Mouse (Mus musculus): ENCODE results near the gene Faf2.

Faf2 gene

DNA sequence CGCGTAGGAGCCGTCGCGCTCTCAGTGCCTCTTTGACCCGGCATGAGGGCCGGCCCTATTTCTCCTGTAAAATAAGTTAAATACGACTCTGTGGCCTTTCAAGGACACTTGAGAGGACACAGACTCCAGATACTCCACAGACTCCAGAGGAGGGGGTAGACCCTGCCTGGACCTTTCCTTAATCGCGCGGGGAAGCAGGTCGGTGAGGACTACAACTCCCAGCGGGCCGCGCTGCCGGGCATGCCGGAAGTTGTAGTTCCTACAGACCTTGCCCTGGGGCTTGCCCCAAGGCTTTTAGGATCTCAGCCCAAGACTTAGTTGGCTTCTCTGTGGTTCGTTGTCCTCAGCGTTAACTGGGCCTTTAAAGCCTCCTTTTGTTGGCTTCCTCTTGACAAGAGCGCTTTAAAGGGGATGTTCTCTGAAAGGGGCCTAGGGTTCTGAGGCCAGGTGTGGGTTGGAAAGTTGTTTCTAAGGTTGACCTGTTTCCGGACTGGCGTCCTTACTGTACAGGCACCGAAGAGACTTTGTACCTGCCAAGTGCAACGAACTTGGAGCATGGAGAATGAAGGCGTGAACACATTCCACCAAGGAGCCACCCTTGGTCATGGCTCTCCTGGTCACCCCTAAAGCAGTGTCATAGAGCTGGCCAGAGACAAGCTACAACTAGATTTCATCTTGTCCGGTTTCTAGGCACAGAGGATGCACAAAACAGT is 72.9 kb downstream of the Faf2 start:
- in situ Hi-C loops (cut with MboI; ENCODE audit: unreplicated experiment in 2 of 2), result loop anchor here in 1 of 2 experiments (25.0 kb wide), 1 partner anchor 1468 kb away; no protein-coding TSS in a partner anchor

DNA sequence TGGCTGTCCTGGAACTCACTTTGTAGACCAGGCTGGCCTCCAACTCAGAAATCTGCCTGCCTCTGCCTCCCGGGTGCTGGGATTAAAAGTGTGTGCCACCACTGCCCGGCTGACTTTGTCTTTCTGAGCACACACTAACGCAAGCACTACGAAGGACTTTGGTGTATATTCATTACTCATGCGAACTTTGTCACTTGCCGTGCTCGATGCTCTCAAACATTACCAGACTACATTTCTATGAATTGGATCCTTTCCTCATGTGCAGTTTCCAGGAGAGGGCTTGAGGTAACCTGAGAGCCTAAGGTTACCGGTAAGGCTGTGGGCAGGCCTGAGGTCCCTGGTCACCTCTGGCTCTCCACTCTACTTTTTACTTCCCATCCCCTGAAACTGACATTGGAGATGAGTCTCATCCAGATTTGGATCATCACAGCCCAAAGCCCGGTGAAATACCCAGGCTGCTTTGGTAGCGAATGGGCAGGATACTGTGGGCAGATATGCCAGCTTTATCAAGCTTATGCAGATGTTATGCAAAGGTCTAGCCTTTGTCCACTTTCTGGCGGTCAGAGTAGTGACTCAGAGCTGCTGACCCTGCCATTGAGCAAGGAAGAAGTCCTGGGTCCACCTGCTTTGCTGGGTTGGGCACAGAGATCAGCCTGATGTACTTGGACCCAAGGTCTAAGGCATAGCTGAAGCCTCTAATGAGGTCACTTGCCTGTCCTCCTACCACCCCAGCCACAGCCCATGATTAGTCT is 74.1 kb downstream of the Faf2 start:
- in situ Hi-C loops (cut with MboI; ENCODE audit: unreplicated experiment in 2 of 2), result loop anchor here in 1 of 2 experiments (25.0 kb wide), 1 partner anchor 1467 kb away; no protein-coding TSS in a partner anchor

DNA sequence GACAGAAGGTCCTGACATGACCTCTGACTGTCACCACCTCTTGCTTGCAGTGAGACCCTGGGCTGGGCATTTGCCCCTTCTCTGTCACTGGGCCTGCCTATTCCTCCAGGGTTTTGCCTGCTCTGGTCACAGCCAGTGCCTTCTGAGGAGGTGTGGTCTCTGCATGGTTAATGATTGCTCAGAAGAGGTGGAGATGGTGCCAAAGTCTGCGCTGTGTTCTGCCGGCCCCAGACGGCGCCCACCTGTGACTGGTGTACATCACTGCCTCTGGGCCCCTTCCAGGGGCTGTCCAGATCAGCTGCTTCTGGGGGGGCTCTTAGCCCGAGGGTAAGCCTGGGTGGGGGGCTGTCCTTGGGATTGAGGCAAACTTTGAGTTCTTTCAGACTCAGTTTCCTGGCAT is 79.7 kb downstream of the Faf2 start, which contains the start of gene Cdhr2:
Cdhr2 (plus strand) TSS at position 219 of the 400 bp plus-strand sequence.
- in situ Hi-C loops (cut with MboI; ENCODE audit: unreplicated experiment in 2 of 2), result no loop called here

DNA sequence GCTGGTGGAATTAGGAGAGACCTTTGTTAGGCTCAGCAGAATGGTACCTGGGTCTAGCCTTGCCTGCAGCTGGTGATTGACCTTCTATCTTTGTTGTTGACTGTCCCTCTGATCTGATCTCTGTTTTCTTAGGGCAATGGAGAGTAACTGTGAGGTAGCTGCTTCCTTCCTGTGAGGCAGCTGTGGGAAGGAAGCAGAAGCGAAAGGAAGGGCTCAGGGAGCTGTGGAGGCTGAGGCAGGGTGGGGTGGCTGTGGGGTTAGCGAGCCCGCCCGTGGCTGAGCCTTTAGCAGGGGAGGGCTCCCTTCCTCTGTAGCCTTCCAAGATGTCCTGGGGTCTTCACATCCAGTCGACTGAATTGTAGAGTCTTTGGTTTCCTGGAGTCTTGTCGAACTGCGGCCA is 80.9 kb downstream of the Faf2 start:
- in situ Hi-C loops (cut with MboI; ENCODE audit: unreplicated experiment in 2 of 2), result no loop called here

DNA sequence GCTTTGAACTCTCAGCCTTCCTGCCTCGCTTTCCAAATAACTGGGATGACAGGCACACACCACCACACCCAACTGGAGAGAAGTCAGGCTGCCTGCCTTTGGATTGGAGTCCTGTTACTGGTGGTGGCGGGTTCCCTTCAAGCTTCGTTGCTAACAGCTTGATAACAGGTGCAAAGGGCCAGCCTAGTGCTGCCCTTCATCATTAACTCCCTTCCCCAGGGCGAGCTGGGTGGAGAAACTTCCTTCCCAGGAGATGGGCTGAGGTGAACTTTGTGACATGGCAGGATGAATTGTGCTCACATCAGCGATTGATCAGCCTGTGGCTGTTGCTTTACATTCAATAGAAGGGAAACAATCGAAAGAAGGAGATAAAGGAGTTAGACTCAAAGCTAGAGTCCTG is 83.3 kb downstream of the Faf2 start:
- in situ Hi-C loops (cut with MboI; ENCODE audit: unreplicated experiment in 2 of 2), result no loop called here

DNA sequence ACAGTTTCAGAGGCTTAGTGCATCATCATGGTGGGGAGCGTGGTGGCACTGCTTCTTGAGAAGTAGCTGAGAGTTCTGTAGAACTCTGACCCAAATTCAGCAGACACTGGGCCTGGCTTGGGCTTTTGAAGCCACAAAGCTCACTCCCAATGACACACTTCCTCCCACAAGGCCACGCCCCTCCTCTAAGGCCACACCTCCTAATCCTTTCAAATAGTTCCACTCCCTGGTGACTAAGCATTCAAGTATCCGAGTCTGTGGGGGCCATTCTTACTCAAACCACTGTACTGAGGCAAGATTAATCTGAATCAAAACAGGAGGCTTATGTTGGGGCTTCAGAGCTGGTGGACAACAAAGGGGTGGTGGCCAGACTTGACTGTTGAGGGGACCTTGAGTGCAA is 89.3 kb downstream of the Faf2 start:
- in situ Hi-C loops (cut with MboI; ENCODE audit: unreplicated experiment in 2 of 2), result no loop called here
